Mouse (Mus musculus) leukemia stem cell, adult 10-12 weeks (primary cell): ENCODE measurements around the gene C1rb. TPM values are rescaled to one million over a fixed set of nuclear protein-coding genes. Genes with fewer than 3 reads are reported as not detected.

Source experiments
- polyA plus RNA-seq: library from polyadenylated mRNA; stranded (reverse); fragments of >175 nt; gene quantifications from 2 replicates; pipeline ENCODE4 v1.2.3, GENCODE M21; 2012; ENCODE audit warnings: low replicate concordance

The C1rb gene
- polyA plus RNA-seq, result not detected in 2 replicates

DNA sequence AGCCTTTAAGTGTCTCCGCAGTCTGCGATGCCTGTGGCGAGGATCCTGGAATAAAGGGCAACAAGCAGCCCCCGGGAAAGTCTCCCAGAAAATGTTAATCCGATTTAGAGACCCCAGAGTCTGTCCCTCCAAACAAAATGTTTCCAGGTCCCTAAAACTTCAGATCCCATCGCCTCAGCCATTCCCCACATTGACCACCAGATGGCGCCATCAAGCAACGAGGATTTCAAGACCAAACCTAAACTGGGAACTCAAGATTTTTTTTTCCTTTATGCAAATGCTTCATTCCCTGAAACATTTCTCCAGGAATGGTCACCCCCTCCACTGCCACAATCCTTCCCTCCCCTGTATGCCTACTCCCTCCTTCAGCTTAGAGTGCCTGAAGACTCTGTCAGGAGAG is at the start of gene C1rb:
C1rb (plus strand) TSS at position 269 of the 400 bp plus-strand sequence.

DNA sequence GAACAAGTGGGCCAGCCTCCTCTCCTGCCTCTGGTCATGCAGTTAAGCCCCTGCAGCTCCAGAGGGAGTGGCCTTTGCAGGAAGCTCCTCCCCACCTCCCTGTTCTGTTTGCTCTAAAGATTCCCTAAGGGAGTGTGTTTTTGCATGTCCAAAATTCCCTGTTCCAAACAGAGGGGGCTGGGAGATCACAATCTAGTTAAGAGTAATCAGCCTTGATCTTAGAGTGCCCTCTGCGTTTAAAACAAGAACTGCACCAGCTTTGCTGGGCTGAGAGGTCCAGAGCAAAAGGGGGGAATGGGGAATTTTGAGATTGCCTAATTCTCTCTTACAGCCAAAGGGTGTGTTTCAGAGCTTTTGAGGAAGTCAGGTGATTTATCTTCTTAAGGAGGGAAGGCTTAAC is 27.8 kb upstream of the C1rb start, which contains the start of gene C1s1:
C1s1 (minus strand) TSS at position 76 of the 400 bp plus-strand sequence.

Other genes starting within 250 kb of the C1rb start
- 8.5 and 12.0 TPM in 2 replicates for gene Pex5, start 155.2 kb upstream of the C1rb start, polyA plus RNA-seq
- 8.9 and 16.4 TPM in 2 replicates for gene Clstn3, start 105.5 kb upstream of the C1rb start, polyA plus RNA-seq
- gene C1rl, start 77.2 kb upstream of the C1rb start, polyA plus RNA-seq, result 0.07 and 0.46 TPM in 2 replicates
- 2.6 and 5.0 TPM in 2 replicates for gene C1ra, start 57.9 kb upstream of the C1rb start, polyA plus RNA-seq
- gene C1s1, start 27.9 kb upstream of the C1rb start, polyA plus RNA-seq, result 0.06 and 0.26 TPM in 2 replicates
- gene C1s2, start 65.8 kb downstream of the C1rb start, polyA plus RNA-seq, result not detected in 2 replicates
- gene Lpcat3, start 92.7 kb downstream of the C1rb start, polyA plus RNA-seq, result 181 and 313 TPM in 2 replicates
- gene Emg1, start 141.9 kb downstream of the C1rb start, polyA plus RNA-seq, result 121 and 214 TPM in 2 replicates
- gene Phb2, start 142.0 kb downstream of the C1rb start, polyA plus RNA-seq, result 176 and 319 TPM in 2 replicates
- gene Ptpn6, start 168.4 kb downstream of the C1rb start, polyA plus RNA-seq, result 35.0 and 59.4 TPM in 2 replicates
- gene Grcc10, start 171.1 kb downstream of the C1rb start, polyA plus RNA-seq, result 14.7 and 16.6 TPM in 2 replicates
- gene Gm45234, start 185.7 kb downstream of the C1rb start, polyA plus RNA-seq, result 6.5 and 9.2 TPM in 2 replicates
- gene Atn1, start 186.2 kb downstream of the C1rb start, polyA plus RNA-seq, result 34.5 and 35.4 TPM in 2 replicates
- 0.11 and 0.80 TPM in 2 replicates for gene Eno2, start 199.4 kb downstream of the C1rb start, polyA plus RNA-seq
- gene Lrrc23, start 209.4 kb downstream of the C1rb start, polyA plus RNA-seq, result not detected in 2 replicates
- gene Spsb2, start 238.4 kb downstream of the C1rb start, polyA plus RNA-seq, result 6.3 and 9.8 TPM in 2 replicates
- 16.7 and 65.2 TPM in 2 replicates for gene Tpi1, start 244.0 kb downstream of the C1rb start, polyA plus RNA-seq